Mouse (Mus musculus): ENCODE data around the gene Cachd1.

The Cachd1 gene

GRCm38 (mm10) chr4:101044149-101044548 is 267.7 kb downstream of the Cachd1 start:
- no peak for DNase-seq (ENCODE audit: low read depth in 1 of 2, low spot score in 2 of 2)

- no peak for DNase-seq (ENCODE audit: low read depth in 1 of 2, low spot score in 2 of 2)
Observed at GRCm38 (mm10) chr4:101046576-101046975, 270.1 kb downstream of the Cachd1 start.

DNA sequence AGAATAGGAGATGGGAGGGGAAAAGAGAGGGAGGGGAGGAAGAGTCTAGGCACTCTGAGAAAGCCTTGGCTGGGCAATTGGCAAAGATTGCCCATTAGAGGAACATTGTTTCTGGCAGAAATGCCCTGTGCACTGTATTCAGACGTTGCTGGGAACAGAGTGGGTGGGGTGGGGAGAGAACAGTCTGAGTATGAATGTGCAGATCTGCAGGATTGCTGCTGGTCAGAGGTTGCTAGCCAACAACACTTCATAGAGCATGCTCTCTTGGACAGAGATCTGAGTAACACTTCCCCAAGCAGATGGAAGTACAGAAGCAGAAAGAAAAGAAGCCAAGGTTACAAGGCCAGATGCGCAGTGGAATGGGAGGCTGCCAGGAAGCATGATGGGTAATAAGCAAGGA is 285.7 kb downstream of the Cachd1 start:
- DNase-seq (ENCODE audit: low read depth in 1 of 2, low spot score in 2 of 2), result no peak

GRCm38 (mm10) chr4:101066401-101066800 is 289.9 kb downstream of the Cachd1 start:
- DNase-seq (ENCODE audit: low read depth in 1 of 2, low spot score in 2 of 2), result no peak

GRCm38 (mm10) chr4:101068786-101069153 is 292.3 kb downstream of the Cachd1 start, which contains the start of gene Raver2:
Gene Raver2, plus strand, starts transcription at chr4:101068983.
- no peak for DNase-seq (ENCODE audit: low read depth in 1 of 2, low spot score in 2 of 2)

- no peak for DNase-seq (ENCODE audit: low read depth in 1 of 2, low spot score in 2 of 2)
Observed at GRCm38 (mm10) chr4:101069154-101069971, 292.9 kb downstream of the Cachd1 start.

- DNase-seq (ENCODE audit: low read depth in 1 of 2, low spot score in 2 of 2), result no peak
Observed at GRCm38 (mm10) chr4:101071570-101071969, 295.1 kb downstream of the Cachd1 start.

DNA sequence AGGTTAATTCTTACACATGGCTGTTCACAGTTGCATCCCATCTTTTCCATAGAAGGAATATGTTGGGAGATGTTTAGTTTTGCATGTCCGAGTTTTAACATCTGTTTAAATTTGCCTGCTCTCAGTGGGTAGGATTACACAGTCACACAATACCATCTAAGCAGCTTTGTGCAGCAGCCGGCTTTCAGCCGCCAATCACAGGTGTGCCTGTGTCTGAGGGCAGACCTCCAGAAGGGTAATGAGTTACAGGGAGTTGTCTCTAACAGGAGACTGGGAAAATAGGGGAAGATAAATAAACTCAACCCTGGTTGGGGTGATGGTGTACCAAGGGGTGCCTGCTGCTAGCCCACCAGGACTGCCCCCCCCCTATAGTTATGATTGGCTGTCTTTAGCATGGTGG is 299.9 kb downstream of the Cachd1 start:
- no peak for DNase-seq (ENCODE audit: low read depth in 1 of 2, low spot score in 2 of 2)

Data from monocyte, adult 2 months (primary cell).